Mouse (Mus musculus) ES-E14 (cell line): ENCODE measurements around the gene Ccdc126. TPM values are rescaled to one million over a fixed set of nuclear protein-coding genes. Genes with fewer than 3 reads are reported as not detected.
A peak's percentile ranks its signal among the peaks of the same experiment; 100 is the strongest.

Experiments used
- DNase-seq: peaks from one replicate; pipeline ENCODE4 v3.0.0-alpha.2; 2013; ENCODE audit warnings: low read depth, low spot score
- H3K27ac ChIP-seq: 2 replicates; pipeline ENCODE4 v1.5.1; 2012; ENCODE audit warnings: low read depth, mild to moderate bottlenecking, low read length, moderate library complexity, mixed read lengths; ENCODE audit not compliant: poor library complexity, insufficient read depth, severe bottlenecking
- H3K36me3 ChIP-seq: 2 replicates; pipeline ENCODE4 v1.6.1; 2012; ENCODE audit warnings: mild to moderate bottlenecking, low read length, moderate library complexity, mixed read lengths; ENCODE audit not compliant: control insufficient read depth, poor library complexity, insufficient read depth, severe bottlenecking
- H3K4me1 ChIP-seq, 2 experiments: fragments of 150-350 bp in 1 of 2; sonication (generic) in 1 of 2; 2 replicates each; pipeline ENCODE4 v1.6.1; 2012; ENCODE audit warnings: low read length in 2 of 2, mild to moderate bottlenecking in 1 of 2, mixed read lengths in 1 of 2; ENCODE audit not compliant: control insufficient read depth in 2 of 2, insufficient read depth in 2 of 2, poor library complexity in 1 of 2
- H3K4me3 ChIP-seq, 2 experiments: fragments of 150-350 bp in 1 of 2; sonication (generic) in 1 of 2; 2 replicates each; pipeline ENCODE4 v1.5.1; 2012; ENCODE audit warnings: low read length in 2 of 2, low read depth in 1 of 2, mild to moderate bottlenecking in 1 of 2, mixed read lengths in 1 of 2; ENCODE audit not compliant: insufficient read depth in 1 of 2, poor library complexity in 1 of 2, severe bottlenecking in 1 of 2
- H3K9ac ChIP-seq: 2 replicates; pipeline ENCODE4 v1.6.1; 2012; ENCODE audit warnings: low read depth, mild to moderate bottlenecking, low read length, mixed read lengths; ENCODE audit not compliant: poor library complexity, insufficient read depth, severe bottlenecking
- H3K9me3 ChIP-seq: fragments of 150-350 bp; sonication (generic); 2 replicates; pipeline ENCODE4 v1.6.1; 2012; ENCODE audit warnings: low read depth, mild to moderate bottlenecking, low read length; ENCODE audit not compliant: control insufficient read depth, insufficient read depth
- CHD2 ChIP-seq: IDR thresholded peaks from 2 replicates; pipeline ENCODE4 v1.6.1; 2014; ENCODE audit warnings: mild to moderate bottlenecking, low read depth, low read length, inconsistent platforms
- HCFC1 ChIP-seq: IDR thresholded peaks from 2 replicates; pipeline ENCODE4 v1.6.1; 2012; ENCODE audit warnings: low read length, inconsistent platforms, borderline replicate concordance; ENCODE audit not compliant: insufficient read depth
- MAFK ChIP-seq: IDR thresholded peaks from 2 replicates; pipeline ENCODE4 v1.6.1; 2014; ENCODE audit warnings: mild to moderate bottlenecking, low read depth, low read length, inconsistent platforms; ENCODE audit not compliant: insufficient read depth
- ZC3H11A ChIP-seq: IDR thresholded peaks from 2 replicates; pipeline ENCODE4 v1.6.1; 2012; ENCODE audit warnings: low read depth, mild to moderate bottlenecking, inconsistent platforms, low read length, borderline replicate concordance
- ZNF384 ChIP-seq: IDR thresholded peaks from 2 replicates; pipeline ENCODE4 v1.6.1; 2012; ENCODE audit warnings: low read depth, low read length, inconsistent platforms
- in situ Hi-C, 2 experiments: fragments of 600-800 bp; cut with MboI; formaldehyde crosslinking; loops; one replicate each; pipeline ENCODE4 v1.15.1; 2025; ENCODE audit warnings: low sequenced_read_pairs in 2 of 2, inconsistent platforms in 1 of 2; ENCODE audit not compliant: unreplicated experiment in 2 of 2
- total RNA-seq: library from RNA; depleted of rRNA; stranded (reverse); fragments of 300-350 nt; gene quantifications from 2 replicates; pipeline ENCODE4 v1.2.3, GENCODE M21; 2012

The Ccdc126 gene
- total RNA-seq, 1 experiment = 8.4 TPM

- Histone ChIP-seq H3K27ac (no peak overlapping the region), H3K4me1 (no peaks in the 10 kb centered on the region), H3K36me3 (no peaks in the 10 kb centered on the region), H3K9ac (no peak overlapping the region), H3K9me3 (no peaks in the 10 kb centered on the region), H3K4me3 (no peak overlapping the region)
- in situ Hi-C loops = loop anchor here in 1 of 2 experiments (10.0 to 25.0 kb wide), 2 partner anchors 105 to 313 kb away; partner anchors contain the start of gene Gpnmb
- no peak for DNase-seq
- TF ChIP-seq HCFC1 = no peak
- TF ChIP-seq MAFK = no peak
- TF ChIP-seq CHD2 = no peak
- no peak for TF ChIP-seq ZC3H11A
- no peak for TF ChIP-seq ZNF384
These were observed 30.8 kb downstream of the Ccdc126 start for GRCm38 (mm10) chr6:49349826-49350225.

- Histone ChIP-seq H3K4me3 (no peak overlapping the region), H3K27ac (no peak overlapping the region), H3K9ac (no peak overlapping the region), H3K36me3 (no peaks in the 10 kb centered on the region), H3K4me1 (0 out of 4 replicates have a peak, but pooled peaks cover 0 to 2% of the 10 kb centered on the region in 2 experiments), H3K9me3 (no peaks in the 10 kb centered on the region)
- DNase-seq = no peak
- TF ChIP-seq ZNF384 = no peak
- TF ChIP-seq CHD2 = no peak
- TF ChIP-seq HCFC1 = no peak
- TF ChIP-seq ZC3H11A = no peak
- TF ChIP-seq MAFK = no peak
- in situ Hi-C loops = loop anchor here in 1 of 2 experiments (10.0 to 25.0 kb wide), 2 partner anchors 110 to 317 kb away; partner anchors contain the start of gene Gpnmb
These were observed 35.5 kb downstream of the Ccdc126 start for GRCm38 (mm10) chr6:49354613-49355012.

- TF ChIP-seq CHD2 (no peak), ZC3H11A (peak; percentile 95)
These were observed 36.1 kb downstream of the Ccdc126 start for GRCm38 (mm10) chr6:49355171-49355570.

DNA sequence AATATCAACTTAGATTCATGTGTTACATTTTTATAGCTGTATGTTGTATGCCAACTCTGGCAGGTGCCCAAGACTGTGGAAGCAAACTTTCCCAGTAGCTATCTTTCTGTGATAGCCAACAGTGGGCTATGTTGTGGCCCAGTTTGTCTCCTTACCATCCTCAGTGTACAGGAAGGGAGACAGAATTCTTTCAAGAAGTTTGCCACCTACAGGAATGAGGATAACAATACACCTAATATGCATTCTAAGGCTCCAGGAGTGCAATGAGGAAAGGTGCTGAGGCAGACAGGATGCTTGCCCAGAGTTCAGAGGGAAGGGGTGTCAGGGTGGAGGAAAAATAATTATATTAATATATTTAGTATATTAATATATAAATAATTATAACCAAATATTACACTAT is 41.3 kb downstream of the Ccdc126 start:
- in situ Hi-C loops = loop anchor here (10.0 to 25.0 kb wide), 2 partner anchors 296 to 323 kb away; partner anchors contain the start of gene Gpnmb (in 1 of the 2)
- Histone ChIP-seq H3K9ac (no peak overlapping the region), H3K4me3 (no peak overlapping the region), H3K4me1 (0 out of 4 replicates have a peak, but pooled peaks cover 0 to 2% of the 10 kb centered on the region in 2 experiments), H3K27ac (no peak overlapping the region), H3K36me3 (no peaks in the 10 kb centered on the region), H3K9me3 (no peaks in the 10 kb centered on the region)
- no peak for DNase-seq
- TF ChIP-seq HCFC1 (no peak), ZNF384 (no peak), ZC3H11A (no peak), CHD2 (no peak), MAFK (no peak)

More at GRCm38 (mm10) chr6:49355171-49355570, 36.1 kb downstream of the Ccdc126 start:
- 0 out of 4 replicates have a peak, but pooled peaks cover 0 to 2% of the 10 kb centered on the region in 2 experiments for H3K4me1 ChIP-seq
- in situ Hi-C loops = loop anchor here in 1 of 2 experiments (10.0 to 25.0 kb wide), 2 partner anchors 110 to 318 kb away; partner anchors contain the start of gene Gpnmb
- H3K4me3 ChIP-seq = no peak overlapping the region
- peak; percentile 46 for DNase-seq
- no peaks in the 10 kb centered on the region for H3K9me3 ChIP-seq
- no peak overlapping the region for H3K9ac ChIP-seq
- H3K27ac ChIP-seq = no peak overlapping the region
- H3K36me3 ChIP-seq = no peaks in the 10 kb centered on the region
